Mouse (Mus musculus) T-helper 1 cell (primary cell): ENCODE measurements around the gene Nop10.
"Not testable (repeated sequence)": the region's sequence is repeated elsewhere in the genome, so short reads cannot be mapped to it uniquely, and the experiment has no call there.

ENCODE experiments used
- in situ Hi-C: fragments of 300-600 bp; cut with MboI, MseI; formaldehyde crosslinking; loops from one replicate; pipeline ENCODE4 v1.15.1; 2025; ENCODE audit warnings: high pct_unique_total_duplicates

Nop10 gene

GRCm38 (mm10) chr2:112264364-112264763 lies 2.6 kb downstream of the Nop10 start:
- in situ Hi-C loops, result no loop called here

DNA sequence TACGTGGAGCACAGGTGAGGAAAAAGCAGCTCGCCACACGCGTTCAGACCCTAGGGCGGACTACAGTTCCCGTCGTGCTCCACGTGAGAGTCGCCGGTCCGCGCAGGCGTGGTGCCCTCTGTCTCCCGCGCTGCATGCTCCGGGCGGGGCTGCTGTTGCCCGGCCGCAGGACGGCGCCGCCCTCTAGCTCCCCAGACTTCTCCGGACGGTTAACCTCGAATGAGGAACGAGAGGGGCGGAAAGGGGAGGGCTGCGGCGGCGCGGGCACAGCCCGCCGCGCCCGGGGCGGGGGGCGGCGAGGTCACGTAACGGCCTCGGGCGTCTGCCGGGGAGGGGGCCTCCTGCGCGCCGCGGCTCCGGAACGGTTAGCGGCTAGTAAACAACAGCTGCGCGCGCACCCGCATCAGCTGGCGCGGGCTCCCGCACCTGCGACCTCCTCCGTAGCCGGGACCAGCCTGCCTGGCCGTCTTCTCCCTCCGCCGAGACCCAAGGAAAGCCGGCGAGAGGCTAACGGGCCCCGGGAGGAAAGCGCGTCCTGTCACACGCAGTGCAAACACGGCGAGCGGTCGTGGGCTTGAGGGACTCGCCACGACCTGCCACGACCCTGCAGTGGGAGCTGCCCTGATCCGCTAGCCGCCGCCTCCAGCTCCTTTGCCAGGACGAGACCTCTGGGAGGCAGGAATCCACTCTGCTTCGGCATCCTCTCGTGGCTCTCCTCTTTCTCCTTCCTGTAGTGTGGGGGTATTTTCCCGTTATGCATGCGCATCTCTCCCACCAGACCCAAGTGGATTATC lies 3.9 kb downstream of the Nop10 start, which contains the start of gene Slc12a6:
Slc12a6 (plus strand) TSS at position 378 of the 794 bp plus-strand sequence.
- in situ Hi-C loops, result no loop called here

- in situ Hi-C loops, result no loop called here
These were observed 4.5 kb downstream of the Nop10 start, which contains the start of gene Gm21985 for GRCm38 (mm10) chr2:112266242-112266592. Gene Gm21985 (plus strand): TSS chr2:112266314.

DNA sequence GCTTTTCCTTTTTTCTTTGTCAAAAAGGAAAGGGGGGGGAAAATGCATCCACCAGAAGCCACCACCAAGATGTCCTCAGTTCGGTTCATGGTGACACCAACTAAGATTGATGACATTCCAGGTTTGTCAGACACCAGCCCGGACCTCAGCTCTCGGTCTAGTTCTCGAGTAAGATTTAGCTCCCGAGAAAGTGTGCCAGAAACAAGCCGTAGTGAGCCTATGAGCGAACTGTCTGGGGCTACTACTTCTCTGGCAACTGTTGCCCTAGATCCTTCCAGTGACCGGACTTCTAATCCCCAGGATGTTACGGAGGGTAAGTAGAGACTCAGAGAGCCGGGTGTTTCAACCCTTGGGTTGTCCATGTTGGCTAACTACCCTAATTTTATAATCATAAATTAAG lies 5.1 kb downstream of the Nop10 start:
- in situ Hi-C loops, result no loop called here

DNA sequence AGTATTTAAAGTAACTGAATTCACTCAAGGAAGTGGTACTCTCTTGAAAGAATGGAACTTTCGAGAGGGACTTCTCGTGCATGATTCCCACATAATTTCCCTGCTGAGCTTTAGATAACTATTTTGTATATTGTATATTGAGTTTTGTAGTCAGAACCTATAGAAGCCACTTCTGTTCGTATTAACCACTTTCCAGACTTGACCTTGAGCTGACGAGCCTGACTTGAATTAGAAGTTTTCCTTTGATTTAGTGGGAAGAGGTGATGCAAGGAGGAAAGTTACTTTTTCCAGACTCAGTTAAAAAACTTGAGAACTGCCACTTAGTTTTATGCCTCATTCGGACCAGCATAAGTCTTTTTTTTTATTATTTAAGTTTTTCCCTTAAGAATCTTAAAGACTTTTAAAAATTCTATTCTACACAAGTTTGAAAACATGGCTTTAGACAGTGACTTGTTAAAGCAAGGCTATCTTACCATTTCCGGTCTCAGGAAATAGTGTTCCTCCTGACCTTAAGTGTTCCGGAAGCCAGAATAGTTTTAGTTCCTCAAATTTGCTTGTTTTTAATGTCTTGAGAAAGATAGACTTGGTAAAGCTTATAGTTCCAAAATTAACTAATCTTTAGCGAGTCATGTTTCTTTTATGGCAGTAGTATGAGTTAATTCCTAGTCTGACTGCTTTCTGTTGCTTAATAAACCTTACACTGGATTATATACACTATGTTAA lies 6.0 kb downstream of the Nop10 start:
- in situ Hi-C loops, result no loop called here

DNA sequence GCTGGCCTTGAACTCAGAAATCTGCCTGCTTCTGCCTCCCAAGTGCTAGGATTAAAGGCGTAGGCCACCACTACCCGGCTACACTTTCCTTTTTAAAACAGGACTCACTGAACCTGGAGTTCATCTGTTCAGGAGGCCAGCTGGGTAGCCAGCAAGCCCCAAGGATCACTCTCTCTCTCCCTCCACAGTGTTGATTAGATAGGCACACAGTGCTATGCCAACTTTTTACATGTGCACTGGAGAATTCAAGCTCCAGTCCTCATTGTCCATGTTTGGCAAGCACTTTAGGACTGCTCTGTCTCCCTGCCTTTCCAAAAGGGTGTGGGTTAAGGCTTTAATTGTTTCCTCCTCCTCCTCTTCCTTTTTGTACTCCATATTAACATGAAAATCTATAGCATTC lies 8.3 kb downstream of the Nop10 start:
- in situ Hi-C loops, result no loop called here

GRCm38 (mm10) chr2:112272909-112273308 lies 11.2 kb downstream of the Nop10 start:
- in situ Hi-C loops, result no loop called here

- in situ Hi-C loops, result no loop called here
These were observed 11.7 kb downstream of the Nop10 start for GRCm38 (mm10) chr2:112273474-112273873.

- in situ Hi-C loops, result no loop called here
These were observed 15.1 kb downstream of the Nop10 start for GRCm38 (mm10) chr2:112276870-112277269.

- in situ Hi-C loops, result no loop called here
These were observed 21.1 kb downstream of the Nop10 start for GRCm38 (mm10) chr2:112282846-112283245.

DNA sequence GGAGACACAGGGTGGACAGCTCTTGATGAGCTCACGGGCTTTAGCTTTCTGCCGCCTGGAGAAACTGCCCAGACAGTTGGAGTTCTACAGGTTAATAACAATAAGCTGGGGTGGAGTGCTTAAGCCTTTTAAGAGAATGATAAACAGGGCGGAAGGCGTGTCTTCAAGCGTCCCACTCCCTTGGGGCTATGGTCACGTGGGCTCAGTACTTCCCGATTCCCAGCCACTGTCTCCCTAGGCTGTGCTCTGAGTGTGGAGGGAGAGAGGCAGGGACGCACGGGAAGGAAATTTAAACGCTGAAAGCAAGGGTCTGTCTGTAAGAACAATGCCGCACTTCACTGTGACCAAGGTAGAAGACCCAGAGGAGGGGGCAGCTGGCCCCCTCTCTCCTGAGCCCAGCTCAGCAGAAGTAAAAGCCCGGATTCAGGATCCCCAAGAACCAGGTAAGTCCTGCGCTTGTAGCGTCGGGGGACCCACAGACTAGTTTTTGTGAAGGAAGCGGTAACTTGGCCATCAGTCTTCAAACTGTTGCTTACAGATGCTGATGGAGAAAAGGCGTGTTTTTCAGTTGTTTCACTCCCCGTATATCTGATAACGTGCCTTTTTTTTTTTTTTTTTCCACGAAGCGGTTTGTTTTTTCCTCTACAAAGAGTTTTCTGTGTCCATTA lies 22.8 kb downstream of the Nop10 start:
- in situ Hi-C loops, result no loop called here

DNA sequence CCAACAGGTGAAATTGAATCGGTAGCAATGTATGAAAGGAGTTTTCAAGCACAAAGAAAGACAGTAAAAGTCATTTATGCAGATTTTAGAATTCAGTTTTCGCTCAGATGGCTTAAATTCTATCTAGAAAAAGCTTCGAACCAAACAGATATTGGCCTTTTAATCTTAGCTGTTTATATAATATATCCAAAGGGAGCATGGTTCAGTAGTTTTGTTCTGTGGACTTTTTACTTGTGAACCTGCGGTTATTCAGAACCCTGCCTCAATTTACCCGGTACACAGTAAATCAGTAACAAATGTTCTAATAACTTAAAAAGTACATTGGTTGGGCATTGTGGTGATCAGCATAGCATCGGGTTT lies 23.3 kb downstream of the Nop10 start:
- in situ Hi-C loops, result no loop called here

GRCm38 (mm10) chr2:112286062-112286461 lies 24.3 kb downstream of the Nop10 start:
- in situ Hi-C loops, result not testable (repeated sequence)

- in situ Hi-C loops, result no loop called here
These were observed 25.3 kb downstream of the Nop10 start for GRCm38 (mm10) chr2:112287059-112287458.

GRCm38 (mm10) chr2:112289507-112289906 lies 27.8 kb downstream of the Nop10 start:
- in situ Hi-C loops, result no loop called here

DNA sequence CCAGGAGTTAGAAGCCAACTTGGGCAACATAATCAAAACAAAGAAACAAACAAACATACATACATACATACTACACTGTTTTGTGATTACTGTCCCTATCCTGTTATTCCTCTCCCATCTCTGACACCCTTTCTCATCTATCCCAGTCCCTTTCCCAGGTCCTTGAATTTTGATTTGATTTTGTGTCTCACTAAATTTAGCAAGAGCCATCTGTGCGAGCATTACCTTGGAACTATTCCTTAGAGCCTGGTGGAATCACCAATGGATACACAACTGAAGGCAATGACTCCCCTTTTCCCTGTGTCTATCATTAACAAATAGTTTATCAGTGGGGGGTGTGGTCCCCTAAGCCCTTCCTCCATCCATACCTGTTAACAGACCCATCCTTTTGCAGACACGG lies 31.1 kb downstream of the Nop10 start:
- in situ Hi-C loops, result no loop called here

DNA sequence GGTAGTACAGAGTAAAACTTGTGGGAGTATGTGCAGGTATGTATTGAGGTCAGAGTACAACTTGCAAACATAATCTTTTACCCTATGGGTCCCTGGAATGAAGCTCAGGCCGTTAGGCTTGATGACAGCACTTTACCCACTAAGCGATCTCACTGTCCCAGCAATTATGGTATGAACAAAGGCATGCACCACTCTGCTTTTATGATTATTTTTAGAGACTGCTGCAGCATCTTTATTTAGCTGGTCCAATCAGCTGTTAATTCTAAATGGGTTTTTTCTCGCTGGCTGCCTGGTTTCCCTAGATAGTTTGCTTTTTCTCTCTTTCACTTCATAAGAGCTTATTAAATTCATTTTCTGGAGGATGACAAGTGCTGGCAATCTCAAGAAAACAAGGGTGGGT lies 34.5 kb downstream of the Nop10 start:
- in situ Hi-C loops, result no loop called here

GRCm38 (mm10) chr2:112298221-112298620 lies 36.5 kb downstream of the Nop10 start:
- in situ Hi-C loops, result no loop called here

GRCm38 (mm10) chr2:112308671-112309070 lies 46.9 kb downstream of the Nop10 start:
- in situ Hi-C loops, result no loop called here

DNA sequence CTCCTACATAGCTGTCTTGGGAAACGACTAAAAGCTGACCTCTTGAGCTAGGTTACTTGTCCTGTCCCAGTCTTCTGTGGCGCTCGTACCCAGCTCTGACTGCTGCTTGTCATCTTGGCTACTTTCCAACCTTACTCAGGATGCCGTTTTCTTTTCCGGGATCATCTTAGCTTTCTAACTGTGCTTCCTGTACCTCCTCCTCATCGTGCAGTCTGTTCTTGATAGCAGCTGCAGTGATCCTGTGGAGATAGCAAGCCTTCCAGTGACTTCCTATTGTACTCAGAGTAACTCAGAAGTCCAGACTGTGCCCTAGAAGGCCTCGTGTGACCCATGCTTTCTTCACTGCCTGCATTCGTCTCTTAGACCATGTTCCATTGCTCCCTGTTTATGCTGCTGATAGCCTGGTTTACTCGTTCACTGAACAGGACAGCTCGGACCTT lies 47.5 kb downstream of the Nop10 start:
- in situ Hi-C loops, result no loop called here
